30 mouse cellular contexts compared by ENCODE assay signal in the genomic region with DNA sequence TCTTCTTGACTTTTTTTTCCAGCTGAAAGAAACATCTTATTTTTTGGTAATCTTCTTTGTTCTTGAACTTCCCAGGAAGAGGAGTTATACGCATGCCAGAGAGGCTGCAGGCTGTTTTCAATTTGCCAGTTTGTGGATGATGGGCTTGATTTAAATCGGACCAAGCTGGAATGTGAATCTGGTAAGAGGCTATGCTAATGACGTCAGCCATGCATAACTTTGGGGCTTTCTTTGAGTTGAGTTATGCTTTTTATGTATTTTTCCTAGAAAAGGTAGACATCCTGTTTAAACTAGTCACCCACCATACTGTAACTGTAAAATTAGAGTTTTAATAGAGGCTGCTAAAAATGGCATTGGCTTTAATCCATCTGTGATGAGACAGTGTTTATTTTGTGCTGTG. TPM values are rescaled to one million over a fixed set of nuclear protein-coding genes. Genes with fewer than 3 reads are reported as not detected.
DNase-seq lines count a peak whose midpoint lies in the region; ATAC-seq and TF ChIP-seq lines count a peak whose summit lies in the region.
"Had no signal": no experiment of that assay in that cellular context is flagged by ENCODE, and none has a peak within 500 bp of the region (broad histone marks: within the 10 kb centered on the region; RNA-seq: fewer than 3 reads in every experiment).

No protein-coding gene starts in this region.

- peak; percentile 6 for DNase-seq in midbrain, embryonic 11.5 days (ENCODE audit: low spot score, missing footprints)
- peak; percentile 68 for DNase-seq in embryonic facial prominence, embryonic 10.5 days (ENCODE audit: low spot score)
- DNase-seq in mesoderm, embryonic 11.5 days (ENCODE audit: low read depth, low spot score), result peak; percentile 35
- DNase-seq in urinary bladder, postnatal 36 days (ENCODE audit: low spot score in 2 of 2), result no peak
- DNase-seq in spleen, postnatal 4 days (ENCODE audit: low spot score in 2 of 2), result no peak
- DNase-seq in layer of hippocampus, adult 2 months (ENCODE audit: low spot score in 2 of 2), result no peak
- DNase-seq: adrenal gland, postnatal 14 days; cerebellum, adult 2 months; cerebellum, postnatal 25 days; kidney, adult 8-10 months; kidney, postnatal 25 days; layer of hippocampus, postnatal 36 days; thymus, postnatal 4 days had no signal

- H3K27me3 ChIP-seq in midbrain, embryonic 11.5 days (ENCODE audit: control insufficient read depth, insufficient read depth, low read length), result no peaks in the 10 kb centered on the region
- H3K27me3 ChIP-seq in midbrain, embryonic 16.5 days (ENCODE audit: control insufficient read depth, insufficient read depth, low read depth, low read length), result no peaks in the 10 kb centered on the region
- H3K27me3 ChIP-seq in embryonic facial prominence, embryonic 10.5 days (replicated peaks; ENCODE audit: low read depth, poor library complexity, severe bottlenecking), result no peaks in the 10 kb centered on the region
- H3K27me3 ChIP-seq: forebrain, embryonic 12.5 days; intestine, embryonic 15.5 days; midbrain, embryonic 13.5 days had no signal

- TF ChIP-seq CTCF in embryonic fibroblast, embryonic 13.5 days (IDR thresholded peaks at IDR 0.05; ENCODE audit: borderline replicate concordance, insufficient read depth, low read length), result no peak
- no peak for TF ChIP-seq CTCF in layer of hippocampus, adult 2 months (conservative IDR thresholded peaks at IDR 0.05)

- no peaks in the 10 kb centered on the region for H3K9me3 ChIP-seq in midbrain, embryonic 11.5 days (ENCODE audit: control insufficient read depth, low read length)
- no peaks in the 10 kb centered on the region for H3K9me3 ChIP-seq in midbrain, embryonic 16.5 days (replicated peaks; ENCODE audit: control insufficient read depth, low read length, poor library complexity, severe bottlenecking)
- H3K9me3 ChIP-seq in embryonic facial prominence, embryonic 10.5 days, result no peaks in the 10 kb centered on the region
- H3K9me3 ChIP-seq: forebrain, embryonic 12.5 days; hindbrain, embryonic 10.5 days; intestine, embryonic 15.5 days; midbrain, embryonic 13.5 days had no signal

- no peak for ATAC-seq in midbrain, embryonic 11.5 days (ENCODE audit: low FRiP score)
- ATAC-seq in midbrain, embryonic 16.5 days, result no peak
- ATAC-seq: hindbrain, embryonic 16.5 days; intestine, embryonic 15.5 days; lung, postnatal 0 days; midbrain, embryonic 13.5 days had no signal

- no peak for TF ChIP-seq POLR2A in embryonic fibroblast, embryonic 13.5 days (IDR thresholded peaks at IDR 0.05; ENCODE audit: low read depth, low read length)

- H3K9ac ChIP-seq in midbrain, embryonic 11.5 days (ENCODE audit: low read length), result no peak overlapping the region
- H3K9ac ChIP-seq in midbrain, embryonic 16.5 days (ENCODE audit: low read depth, low read length), result no peak overlapping the region
- H3K9ac ChIP-seq: forebrain, embryonic 12.5 days; intestine, embryonic 15.5 days; midbrain, embryonic 13.5 days had no signal

- 74% methylated on average over 3 of the region's 3 CpGs for WGBS in midbrain, embryonic 11.5 days
- WGBS in midbrain, embryonic 16.5 days, result 69% methylated on average over 3 of the region's 3 CpGs
- WGBS in embryonic facial prominence, embryonic 10.5 days, result 46% methylated on average over 3 of the region's 3 CpGs

- H3K4me1 ChIP-seq in midbrain, embryonic 11.5 days (ENCODE audit: control insufficient read depth, insufficient read depth, low read length), result peaks cover 2% of the 10 kb centered on the region
- peaks cover 16% of the 10 kb centered on the region for H3K4me1 ChIP-seq in midbrain, embryonic 16.5 days (ENCODE audit: control insufficient read depth, insufficient read depth, low read length)
- H3K4me1 ChIP-seq in embryonic facial prominence, embryonic 10.5 days, result peaks cover 25% of the 10 kb centered on the region
- H3K4me1 ChIP-seq in embryonic fibroblast, embryonic 13.5 days (ENCODE audit: control insufficient read depth, insufficient read depth, low read length), result peaks cover 29% of the 10 kb centered on the region

- H3K4me3 ChIP-seq in midbrain, embryonic 11.5 days (ENCODE audit: low read depth, low read length), result no peak overlapping the region
- no peak overlapping the region for H3K4me3 ChIP-seq in midbrain, embryonic 16.5 days (ENCODE audit: low read depth, low read length)
- no peak overlapping the region for H3K4me3 ChIP-seq in embryonic facial prominence, embryonic 10.5 days
- no peak overlapping the region for H3K4me3 ChIP-seq in embryonic fibroblast, embryonic 13.5 days (ENCODE audit: insufficient read depth, low read length)
- no peak overlapping the region for H3K4me3 ChIP-seq in layer of hippocampus, adult 2 months
- H3K4me3 ChIP-seq: forebrain, embryonic 12.5 days; hindbrain, embryonic 10.5 days; intestine, embryonic 15.5 days; midbrain, embryonic 13.5 days had no signal

- no peak overlapping the region for H3K27ac ChIP-seq in midbrain, embryonic 11.5 days (ENCODE audit: low read depth, low read length)
- no peak overlapping the region for H3K27ac ChIP-seq in midbrain, embryonic 16.5 days (ENCODE audit: low read length)
- H3K27ac ChIP-seq in embryonic facial prominence, embryonic 10.5 days (replicated peaks), result peak overlapping the region; percentile 70
- peak overlapping the region; percentile 90 for H3K27ac ChIP-seq in embryonic fibroblast, embryonic 13.5 days (ENCODE audit: insufficient read depth, low read length)
- no peak overlapping the region for H3K27ac ChIP-seq in layer of hippocampus, adult 2 months
- H3K27ac ChIP-seq: forebrain, embryonic 12.5 days; hindbrain, embryonic 10.5 days; intestine, embryonic 15.5 days; midbrain, embryonic 13.5 days had no signal

- no peak overlapping the region for H3K4me2 ChIP-seq in midbrain, embryonic 11.5 days
- H3K4me2 ChIP-seq in midbrain, embryonic 16.5 days (ENCODE audit: low read length), result no peak overlapping the region
- H3K4me2 ChIP-seq: forebrain, embryonic 12.5 days; heart, embryonic 11.5 days; intestine, embryonic 15.5 days; midbrain, embryonic 13.5 days had no signal

- H3K36me3 ChIP-seq in midbrain, embryonic 11.5 days (ENCODE audit: control insufficient read depth, insufficient read depth, low read length), result peaks cover 7% of the 10 kb centered on the region; the same call in 1 of the 2 replicates
- peaks cover 25% of the 10 kb centered on the region for H3K36me3 ChIP-seq in midbrain, embryonic 16.5 days (ENCODE audit: control insufficient read depth, insufficient read depth, low read length)
- H3K36me3 ChIP-seq in embryonic facial prominence, embryonic 10.5 days (replicated peaks), result peaks cover 50% of the 10 kb centered on the region

RNA-seq across cellular contexts. Expression of a gene that starts 6.8 kb away (rescaled TPM):
- polyA plus RNA-seq in midbrain, embryonic 11.5 days (2014; fragmentation: Nextera tagmentation; extraction: Ambion mirVana), result 22.8 and 25.2 TPM in 2 replicates
- polyA plus RNA-seq in midbrain, embryonic 16.5 days (2015; fragmentation: Nextera tagmentation; extraction: Ambion mirVana), result 18.1 and 27.2 TPM in 2 replicates
- 20.7 and 42.7 TPM in 2 replicates for polyA plus RNA-seq in embryonic facial prominence, embryonic 10.5 days (2016; fragmentation: Nextera tagmentation; extraction: Ambion mirVana)
- 23.0 and 29.7 TPM in 2 replicates for polyA plus RNA-seq in embryonic fibroblast, embryonic 13.5 days (2011; ENCODE audit: insufficient read length, low read depth, missing spikeins)
- 10 to 100 TPM; 14.6 to 18.0 TPM for total RNA-seq in layer of hippocampus, adult 2 months (2021)

RNA-seq across cellular contexts. Expression of a gene that starts 7.5 kb away (rescaled TPM):
- polyA plus RNA-seq in midbrain, embryonic 11.5 days (2014; fragmentation: Nextera tagmentation; extraction: Ambion mirVana), result 344 and 384 TPM in 2 replicates
- 356 and 359 TPM in 2 replicates for polyA plus RNA-seq in midbrain, embryonic 16.5 days (2015; fragmentation: Nextera tagmentation; extraction: Ambion mirVana)
- 266 and 281 TPM in 2 replicates for polyA plus RNA-seq in embryonic facial prominence, embryonic 10.5 days (2016; fragmentation: Nextera tagmentation; extraction: Ambion mirVana)
- 388 and 440 TPM in 2 replicates for polyA plus RNA-seq in embryonic fibroblast, embryonic 13.5 days (2011; ENCODE audit: insufficient read length, low read depth, missing spikeins)
- 100 to 1,000 TPM; 207 TPM for total RNA-seq in layer of hippocampus, adult 2 months (2021)

RNA-seq across cellular contexts. Expression of a gene that starts 23.3 kb away (rescaled TPM):
- polyA plus RNA-seq in midbrain, embryonic 11.5 days (2014; fragmentation: Nextera tagmentation; extraction: Ambion mirVana), result not detected in 2 replicates
- not detected in 2 replicates for polyA plus RNA-seq in midbrain, embryonic 16.5 days (2015; fragmentation: Nextera tagmentation; extraction: Ambion mirVana)
- polyA plus RNA-seq in embryonic facial prominence, embryonic 10.5 days (2016; fragmentation: Nextera tagmentation; extraction: Ambion mirVana), result not detected in 2 replicates
- polyA plus RNA-seq in embryonic fibroblast, embryonic 13.5 days (2011; ENCODE audit: insufficient read length, low read depth, missing spikeins), result not detected in 2 replicates
- not detected for total RNA-seq in layer of hippocampus, adult 2 months (2021)
- total RNA-seq: adrenal gland, postnatal 14 days; gastrocnemius, adult 8-10 months; layer of hippocampus, postnatal 36 days; left cerebral cortex, postnatal 25 days; liver, adult 2 months; megakaryocyte progenitor cell, adult 5-6 weeks had no signal
- polyA plus RNA-seq: C2C12; cerebellum, adult 2 months; forebrain, embryonic 12.5 days; heart, embryonic 11.5 days; heart, postnatal 0 days; hindbrain, embryonic 10.5 days; hindbrain, embryonic 16.5 days; intestine, embryonic 15.5 days; liver, adult 2 months; liver, embryonic 16.5 days; midbrain, embryonic 13.5 days; neural tube, embryonic 11.5 days had no signal

Comparison
In these comparisons a context has a peak if more than half of its experiments do, and no peak if none do; other contexts are left out.
1. DNase-seq: peak in midbrain, embryonic 11.5 days (single experiment), embryonic facial prominence, embryonic 10.5 days (single experiment) and mesoderm, embryonic 11.5 days (single experiment); none in urinary bladder, postnatal 36 days (0 of 2), spleen, postnatal 4 days (0 of 2) and layer of hippocampus, adult 2 months (0 of 2).
2. H3K27ac ChIP-seq: peak in embryonic facial prominence, embryonic 10.5 days (single experiment) and embryonic fibroblast, embryonic 13.5 days (single experiment); none in midbrain, embryonic 11.5 days (single experiment), midbrain, embryonic 16.5 days (single experiment) and layer of hippocampus, adult 2 months (single experiment).